Mouse (Mus musculus): ENCODE results near the gene C1qtnf5.
A peak's percentile ranks its signal among the peaks of the same experiment; 100 is the strongest.

The C1qtnf5 gene

DNA sequence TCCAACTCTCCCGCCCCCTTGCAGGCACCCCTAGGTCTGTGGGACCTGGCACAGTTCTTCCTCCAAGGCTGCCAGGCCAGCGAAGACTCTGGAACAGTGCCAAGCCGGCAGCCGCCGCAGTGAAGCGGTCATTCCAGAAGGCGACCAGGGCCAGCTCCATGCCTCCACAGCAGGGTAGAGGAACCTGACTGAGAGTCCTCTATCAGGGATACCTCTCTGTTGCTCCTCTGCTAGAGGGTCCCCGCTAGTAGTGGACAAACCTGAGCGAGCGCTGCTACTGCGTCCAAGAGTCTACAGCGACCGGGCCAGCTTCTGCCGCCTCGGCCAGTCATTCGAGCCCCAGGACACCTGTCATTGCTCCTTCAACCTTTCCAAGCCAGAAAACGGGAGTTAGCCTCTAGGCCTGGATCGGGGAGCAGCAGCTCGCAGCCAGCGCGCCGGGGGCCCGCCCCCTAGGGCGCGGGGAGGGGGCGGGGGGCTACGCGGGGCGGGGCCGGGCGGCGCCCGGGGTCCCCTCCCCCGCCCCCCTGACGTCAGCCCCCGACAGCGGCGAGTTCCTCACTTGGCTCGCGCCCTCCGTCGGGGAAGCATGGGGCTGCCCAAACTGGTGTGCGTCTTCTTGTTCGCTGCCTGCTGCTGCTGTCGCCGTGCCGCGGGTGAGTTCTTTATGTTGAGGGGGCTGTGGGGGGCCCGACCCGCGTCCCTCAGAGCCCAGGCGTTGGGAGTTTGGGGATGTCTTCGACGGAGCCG is 27.2 kb downstream of the C1qtnf5 start, which contains the start of gene Mcam:
Gene Mcam (plus strand): TSS at position 369 of the 750 bp plus-strand sequence.
- DNase-seq = peak; percentile 58

DNA sequence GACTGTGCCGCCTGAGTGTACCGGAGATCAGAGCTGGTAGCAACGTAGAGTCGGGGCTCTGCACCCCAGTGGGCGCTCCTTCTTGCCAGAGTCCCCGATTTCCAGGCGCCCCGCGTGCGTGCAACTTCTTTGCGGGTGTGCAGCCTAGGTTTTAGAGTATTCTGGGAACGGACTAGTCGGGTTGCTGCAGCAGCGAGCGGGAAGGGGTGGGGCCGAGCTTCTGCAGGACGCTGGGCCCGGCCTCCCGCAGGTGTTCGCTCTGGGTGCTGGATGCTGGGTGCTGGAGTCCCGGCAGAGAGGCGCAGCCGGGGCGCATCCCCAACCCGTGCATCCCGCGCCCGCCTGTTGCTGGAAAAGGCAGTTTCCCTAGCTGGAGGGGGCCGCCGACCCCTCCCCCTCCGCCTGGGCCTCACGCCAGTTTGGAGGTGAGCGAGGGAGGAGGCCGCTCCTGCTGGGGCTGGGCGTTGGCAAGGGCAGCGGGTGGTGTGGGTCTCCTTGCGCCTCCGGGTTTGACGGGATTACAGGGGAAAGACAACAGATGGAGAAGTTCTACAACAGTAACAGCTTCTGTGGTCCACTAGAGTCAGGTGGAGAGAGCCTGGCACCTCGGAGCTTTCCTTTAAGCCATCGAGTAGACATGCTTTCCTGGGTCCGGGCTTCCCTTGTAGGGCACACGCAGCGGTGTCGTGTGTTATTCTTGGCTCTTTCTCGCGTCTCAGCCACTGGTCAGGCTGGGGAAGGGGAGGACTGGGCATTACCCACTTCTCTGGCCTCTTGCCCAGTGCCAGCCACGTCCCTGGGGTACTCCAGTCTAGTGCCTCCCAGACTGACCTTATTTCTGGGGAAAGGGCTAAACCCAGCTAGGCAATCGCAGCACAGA is 28.0 kb downstream of the C1qtnf5 start:
- peak; percentile 61 for DNase-seq

DNA sequence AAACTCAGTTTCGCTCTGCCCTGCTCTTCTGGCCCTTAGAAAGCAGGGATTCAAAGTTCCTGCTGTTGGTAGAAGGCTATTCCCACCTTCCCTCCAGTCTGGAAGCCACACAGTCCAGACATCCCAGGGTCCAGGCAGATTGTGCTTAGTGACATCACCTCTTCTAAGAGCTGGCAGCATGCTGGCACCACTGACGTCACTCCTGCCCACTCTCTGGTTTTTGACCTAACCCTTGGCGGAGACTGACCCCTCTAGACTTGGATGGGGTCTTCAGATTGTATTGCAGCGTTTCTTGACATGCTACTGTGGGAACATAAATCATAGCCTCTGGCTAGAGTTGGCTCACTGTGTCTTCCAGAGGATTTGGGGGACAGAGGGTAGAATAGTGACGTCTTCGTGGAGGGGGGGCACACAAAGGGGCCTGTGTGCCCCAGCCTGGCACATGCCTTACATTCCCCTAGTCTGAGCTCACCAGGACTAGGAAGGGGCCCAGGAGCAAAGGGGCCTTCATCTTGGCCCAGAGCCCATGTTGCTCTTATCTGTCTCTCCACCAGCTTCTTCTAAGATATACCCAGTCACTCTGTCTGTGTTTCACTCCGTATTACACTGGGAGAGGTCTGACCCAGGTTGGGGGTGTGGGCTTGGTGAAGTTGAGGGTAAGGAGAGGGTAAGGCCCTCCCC is 28.8 kb downstream of the C1qtnf5 start:
- no peak for DNase-seq

DNA sequence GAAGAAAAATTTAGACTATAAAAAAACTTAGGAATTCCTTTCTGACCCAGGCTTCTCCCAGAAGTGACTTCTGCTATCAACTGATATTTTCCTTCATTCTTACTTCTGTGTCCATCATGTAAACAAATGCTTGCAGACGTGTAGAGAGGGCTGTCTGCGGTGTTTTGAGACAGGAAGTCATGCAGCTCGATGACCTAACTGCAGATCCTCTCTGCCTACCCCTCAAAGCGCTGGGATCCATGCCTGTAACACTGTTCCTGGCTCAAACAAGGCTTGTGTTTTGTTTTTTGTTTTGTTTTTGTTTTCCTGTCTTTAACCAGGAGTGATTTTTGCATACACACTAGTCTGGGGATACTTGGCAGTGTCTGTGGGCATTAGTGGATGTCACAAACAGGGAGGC is 30.8 kb downstream of the C1qtnf5 start:
- no peak for DNase-seq

DNA sequence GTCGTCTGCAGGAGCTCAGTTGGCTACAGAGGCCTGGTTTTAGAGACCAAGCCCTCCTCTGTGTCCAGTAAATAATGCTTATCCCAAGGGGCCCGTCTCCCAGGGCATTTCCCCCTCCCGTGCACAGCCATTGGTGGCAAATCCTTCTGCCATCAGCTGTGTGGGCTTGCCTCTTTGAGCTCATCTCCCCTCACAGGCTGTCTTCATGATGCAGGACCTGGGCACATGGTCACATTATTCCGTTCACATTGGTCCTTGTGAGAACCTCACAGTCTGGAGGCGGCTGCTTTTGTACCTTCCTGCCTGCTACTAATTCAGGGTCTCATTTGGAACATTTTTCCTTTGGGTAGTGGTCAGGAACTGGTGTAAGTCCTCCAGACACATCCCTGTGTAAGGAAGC is 34.9 kb downstream of the C1qtnf5 start:
- DNase-seq = no peak

DNA sequence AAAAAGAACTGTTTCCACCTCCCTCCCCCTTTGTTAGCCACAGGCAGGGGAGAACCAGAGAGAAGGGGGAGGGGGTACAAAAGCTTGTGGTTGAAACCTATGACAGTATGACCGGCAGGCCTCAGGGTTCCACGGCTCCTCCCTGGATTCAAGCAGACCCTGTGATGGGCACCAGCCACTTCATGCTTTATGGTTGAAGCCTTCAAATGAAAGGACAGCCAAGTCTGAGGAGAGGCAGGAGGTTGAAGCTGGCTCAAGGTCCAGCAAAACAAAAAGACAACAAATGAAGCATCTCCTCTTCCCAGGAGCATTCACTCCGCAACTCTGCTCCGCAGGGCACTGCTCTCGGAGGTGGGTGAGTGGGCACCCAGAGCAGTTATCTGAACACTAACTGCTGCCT is 36.4 kb downstream of the C1qtnf5 start:
- DNase-seq = no peak

DNA sequence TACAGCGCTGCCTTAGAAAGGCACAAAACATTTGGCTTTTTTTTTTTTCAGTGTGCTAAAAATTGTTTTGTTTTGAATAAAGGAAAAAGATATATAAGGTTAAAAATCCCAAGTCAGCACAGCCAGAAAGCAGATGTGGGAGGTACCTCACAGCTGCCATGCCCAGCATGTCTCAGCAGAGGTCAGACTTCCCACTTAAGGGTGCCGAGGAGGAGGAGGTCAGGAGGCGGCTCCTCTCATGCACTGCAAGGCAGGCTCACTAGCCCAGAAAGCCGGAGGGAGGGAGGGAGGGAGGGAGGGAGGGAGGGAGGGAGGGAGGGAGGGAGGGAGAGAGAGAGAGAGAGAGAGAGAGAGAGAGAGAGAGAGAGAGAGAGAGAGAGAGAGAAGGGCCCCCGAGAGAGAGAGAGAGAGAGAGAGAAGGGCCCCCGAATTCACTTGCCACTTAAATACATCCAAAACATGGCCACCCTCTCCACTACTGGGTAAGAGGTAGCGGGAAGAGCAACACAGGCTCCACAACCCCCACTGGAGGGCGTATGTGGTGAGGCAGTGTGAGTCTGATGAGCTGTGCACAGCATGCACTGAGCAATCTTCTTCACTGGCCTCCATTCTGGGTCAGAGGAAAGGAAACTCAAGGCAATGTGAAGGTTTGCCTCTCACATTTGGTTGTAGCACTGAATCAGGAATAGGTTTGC is 37.1 kb downstream of the C1qtnf5 start:
- no peak for DNase-seq

DNA sequence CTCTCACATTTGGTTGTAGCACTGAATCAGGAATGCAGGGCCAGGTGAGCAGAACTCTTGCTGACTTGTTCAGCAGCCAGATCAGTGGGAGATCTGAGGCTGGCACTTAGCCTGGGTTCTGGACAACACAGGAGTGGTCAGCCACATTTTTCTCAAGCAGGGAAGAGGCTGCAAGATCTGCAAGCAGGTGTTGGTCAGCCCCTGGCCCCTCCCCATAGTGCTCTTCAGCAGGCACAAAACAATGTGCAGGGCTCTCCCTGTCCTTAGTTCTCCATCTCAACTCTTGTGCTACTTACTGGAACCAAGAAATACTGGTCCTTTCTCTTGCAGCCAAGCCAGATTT is 37.6 kb downstream of the C1qtnf5 start:
- DNase-seq = no peak

DNA sequence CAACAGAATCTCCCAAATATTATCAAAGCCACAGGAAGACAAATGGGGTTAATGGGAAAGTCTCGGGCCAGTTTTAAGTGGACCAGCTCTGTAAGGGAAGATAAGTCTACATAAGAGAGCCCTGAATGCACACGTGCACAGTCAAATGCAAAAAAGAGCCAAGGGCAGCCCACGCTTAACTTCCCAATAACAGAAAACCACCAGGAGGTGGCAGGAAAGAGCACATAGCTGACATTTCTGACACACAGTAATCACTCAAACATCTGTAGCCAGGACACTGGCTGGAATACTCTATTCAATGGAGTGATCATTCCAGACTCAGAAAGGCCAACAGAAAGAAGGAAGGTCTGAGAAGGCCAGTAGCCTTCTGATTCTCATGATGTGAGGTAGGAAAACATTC is 40.2 kb downstream of the C1qtnf5 start:
- DNase-seq = peak; percentile 32
